Mouse (Mus musculus) erythroblast, embryonic 14.5 days (primary cell): ENCODE results near the gene Atp9a.

Source experiments
- GATA1 ChIP-seq: IDR thresholded peaks from 2 replicates; pipeline ENCODE4 v1.6.1; 2012; ENCODE audit warnings: low read length, inconsistent platforms, mixed read lengths
- TAL1 ChIP-seq: IDR thresholded peaks from 3 replicates; pipeline ENCODE4 v1.6.1; 2012; ENCODE audit warnings: low read length, inconsistent platforms, mixed read lengths

DNA sequence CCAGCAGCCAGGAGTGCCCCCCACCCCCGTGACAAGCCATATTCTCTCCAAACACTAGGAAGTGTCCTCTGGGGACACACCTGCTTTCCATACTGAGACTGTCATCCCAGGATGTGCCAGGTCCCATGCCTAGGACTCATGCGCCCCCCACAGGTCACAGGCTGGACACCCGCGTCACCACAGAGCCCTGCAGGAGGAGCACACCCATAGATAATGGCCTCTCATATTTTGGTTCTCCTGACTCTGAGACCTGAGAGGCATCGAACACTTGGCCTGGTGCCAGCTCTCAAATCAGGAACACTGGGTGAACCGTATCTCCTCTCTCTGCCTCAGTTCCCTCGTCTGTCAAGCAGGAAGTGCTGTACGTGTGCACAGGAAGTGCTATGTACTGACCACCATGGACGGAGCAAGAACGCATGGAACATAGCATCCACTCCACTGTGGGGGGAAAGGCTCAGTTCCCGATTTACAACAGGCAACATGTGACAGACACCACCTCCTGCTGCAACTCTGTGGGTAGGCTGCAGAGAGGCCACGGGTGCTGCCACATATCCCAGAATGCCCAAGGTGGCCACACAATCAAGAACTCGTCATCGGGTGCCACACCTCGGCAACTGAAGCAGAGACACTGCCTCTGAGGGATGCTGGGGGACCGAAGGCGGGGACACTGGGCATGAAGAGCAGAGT, 87.1 kb downstream of the Atp9a start:
- TF ChIP-seq GATA1 (no peak), TAL1 (no peak)
